Mouse (Mus musculus): ENCODE results near the gene Trpm7. TPM values are rescaled to one million over a fixed set of nuclear protein-coding genes. Genes with fewer than 3 reads are reported as not detected.
"Not testable (repeated sequence)": the region's sequence is repeated elsewhere in the genome, so short reads cannot be mapped to it uniquely, and the experiment has no call there.

The Trpm7 gene
- polyA plus RNA-seq, 1 experiment from 2014 or later, result 28.5 TPM

- H3K9ac ChIP-seq (replicated peaks); ATAC-seq (ENCODE audit: low FRiP score); H3K36me3 ChIP-seq; H3K27ac ChIP-seq (replicated peaks); H3K9me3 ChIP-seq (replicated peaks); H3K4me1 ChIP-seq; H3K4me3 ChIP-seq (replicated peaks); H3K4me2 ChIP-seq; H3K27me3 ChIP-seq (replicated peaks): not testable (repeated sequence)
- WGBS, result 62% methylated on average over 2 of the region's 2 CpGs
Observed at GRCm38 (mm10) chr2:126882711-126883110, 6.7 kb upstream of the Trpm7 start.

GRCm38 (mm10) chr2:126877991-126878390 lies 2.0 kb upstream of the Trpm7 start:
- 90% methylated on average over 1 of the region's 1 CpGs for WGBS
- Histone ChIP-seq H3K4me3 (replicated peaks) (no peak overlapping the region), H3K9me3 (replicated peaks) (no peaks in the 10 kb centered on the region), H3K9ac (replicated peaks) (no peak overlapping the region), H3K27ac (replicated peaks) (no peak overlapping the region), H3K36me3 (no peaks in the 10 kb centered on the region), H3K4me2 (no peak overlapping the region), H3K4me1 (peaks cover 17% of the 10 kb centered on the region), H3K27me3 (replicated peaks) (no peaks in the 10 kb centered on the region)
- ATAC-seq (ENCODE audit: low FRiP score), result no peak

GRCm38 (mm10) chr2:126875516-126875835 lies 554 bp downstream of the Trpm7 start:
- Histone ChIP-seq H3K27ac (replicated peaks) (peak overlapping the region; percentile 94), H3K9me3 (replicated peaks) (no peaks in the 10 kb centered on the region), H3K36me3 (no peaks in the 10 kb centered on the region), H3K9ac (replicated peaks) (peak overlapping the region; percentile 79), H3K4me3 (replicated peaks) (peak overlapping the region; percentile 80), H3K4me1 (peaks cover 17% of the 10 kb centered on the region), H3K27me3 (replicated peaks) (no peaks in the 10 kb centered on the region), H3K4me2 (peak overlapping the region; percentile 85)
- peak; percentile 66 for ATAC-seq (ENCODE audit: low FRiP score)
- WGBS, result under 1% methylated on average over 18 of the region's 18 CpGs

GRCm38 (mm10) chr2:126874809-126875515 lies 1.1 kb downstream of the Trpm7 start:
- H3K4me1 ChIP-seq, result peaks cover 17% of the 10 kb centered on the region
- no peaks in the 10 kb centered on the region for H3K36me3 ChIP-seq
- ATAC-seq (ENCODE audit: low FRiP score), result no peak
- H3K9me3 ChIP-seq (replicated peaks), result no peaks in the 10 kb centered on the region
- H3K4me3 ChIP-seq (replicated peaks), result peak overlapping the region; percentile 80
- H3K4me2 ChIP-seq, result peak overlapping the region; percentile 85
- peak overlapping the region; percentile 94 for H3K27ac ChIP-seq (replicated peaks)
- 26% methylated on average over 13 of the region's 13 CpGs for WGBS
- no peaks in the 10 kb centered on the region for H3K27me3 ChIP-seq (replicated peaks)
- peak overlapping the region; percentile 79 for H3K9ac ChIP-seq (replicated peaks)

GRCm38 (mm10) chr2:126866301-126866700 lies 9.7 kb downstream of the Trpm7 start:
- H3K4me2 ChIP-seq, result no peak overlapping the region
- H3K4me1 ChIP-seq, result no peaks in the 10 kb centered on the region
- WGBS, result 88% methylated on average over 1 of the region's 1 CpGs
- no peak for ATAC-seq (ENCODE audit: low FRiP score)
- no peaks in the 10 kb centered on the region for H3K9me3 ChIP-seq (replicated peaks)
- H3K36me3 ChIP-seq, result no peaks in the 10 kb centered on the region
- no peak overlapping the region for H3K9ac ChIP-seq (replicated peaks)
- no peak overlapping the region for H3K27ac ChIP-seq (replicated peaks)
- H3K4me3 ChIP-seq (replicated peaks), result no peak overlapping the region
- H3K27me3 ChIP-seq (replicated peaks), result no peaks in the 10 kb centered on the region

- no peak for ATAC-seq (ENCODE audit: low FRiP score)
- Histone ChIP-seq H3K4me1 (no peaks in the 10 kb centered on the region), H3K9me3 (replicated peaks) (no peaks in the 10 kb centered on the region), H3K4me2 (no peak overlapping the region), H3K27me3 (replicated peaks) (no peaks in the 10 kb centered on the region), H3K27ac (replicated peaks) (no peak overlapping the region), H3K9ac (replicated peaks) (no peak overlapping the region), H3K36me3 (no peaks in the 10 kb centered on the region), H3K4me3 (replicated peaks) (no peak overlapping the region)
- 90% methylated on average over 10 of the region's 10 CpGs for WGBS
Observed at GRCm38 (mm10) chr2:126865501-126866199, 10.4 kb downstream of the Trpm7 start.

GRCm38 (mm10) chr2:126865026-126865425 lies 11.0 kb downstream of the Trpm7 start:
- H3K27me3 ChIP-seq (replicated peaks), result no peaks in the 10 kb centered on the region

GRCm38 (mm10) chr2:126844751-126845150 lies 31.3 kb downstream of the Trpm7 start:
- Histone ChIP-seq H3K27me3 (replicated peaks) (no peaks in the 10 kb centered on the region), H3K4me2 (no peak overlapping the region), H3K27ac (replicated peaks) (no peak overlapping the region), H3K9ac (replicated peaks) (no peak overlapping the region), H3K4me1 (no peaks in the 10 kb centered on the region), H3K36me3 (peaks cover 40% of the 10 kb centered on the region), H3K4me3 (replicated peaks) (no peak overlapping the region), H3K9me3 (replicated peaks) (no peaks in the 10 kb centered on the region)
- ATAC-seq (ENCODE audit: low FRiP score), result no peak
- 87% methylated on average over 4 of the region's 4 CpGs for WGBS

More at GRCm38 (mm10) chr2:126865026-126865425, 11.0 kb downstream of the Trpm7 start:
- no peak for ATAC-seq (ENCODE audit: low FRiP score)
- Histone ChIP-seq H3K4me2 (no peak overlapping the region), H3K9me3 (replicated peaks) (no peaks in the 10 kb centered on the region), H3K4me3 (replicated peaks) (no peak overlapping the region), H3K36me3 (no peaks in the 10 kb centered on the region), H3K4me1 (no peaks in the 10 kb centered on the region), H3K27ac (replicated peaks) (no peak overlapping the region), H3K9ac (replicated peaks) (no peak overlapping the region)
- 96% methylated on average over 3 of the region's 3 CpGs for WGBS

GRCm38 (mm10) chr2:126838848-126839247 lies 37.2 kb downstream of the Trpm7 start:
- no peak for ATAC-seq (ENCODE audit: low FRiP score)
- no peaks in the 10 kb centered on the region for H3K4me1 ChIP-seq
- WGBS, result 97% methylated on average over 5 of the region's 5 CpGs
- H3K4me3 ChIP-seq (replicated peaks), result no peak overlapping the region
- H3K36me3 ChIP-seq, result peaks cover 49% of the 10 kb centered on the region
- H3K9ac ChIP-seq (replicated peaks), result no peak overlapping the region
- H3K9me3 ChIP-seq (replicated peaks), result no peaks in the 10 kb centered on the region
- H3K27me3 ChIP-seq (replicated peaks), result no peaks in the 10 kb centered on the region
- H3K27ac ChIP-seq (replicated peaks), result no peak overlapping the region
- no peak overlapping the region for H3K4me2 ChIP-seq

GRCm38 (mm10) chr2:126817414-126817813 lies 58.6 kb downstream of the Trpm7 start:
- no peak overlapping the region for H3K4me2 ChIP-seq
- no peaks in the 10 kb centered on the region for H3K9me3 ChIP-seq (replicated peaks)
- no peak for ATAC-seq (ENCODE audit: low FRiP score)
- peaks cover 42% of the 10 kb centered on the region for H3K36me3 ChIP-seq
- WGBS, result 82% methylated on average over 2 of the region's 2 CpGs
- H3K4me3 ChIP-seq (replicated peaks), result no peak overlapping the region
- H3K27me3 ChIP-seq (replicated peaks), result no peaks in the 10 kb centered on the region
- H3K4me1 ChIP-seq, result no peaks in the 10 kb centered on the region
- H3K9ac ChIP-seq (replicated peaks), result no peak overlapping the region
- H3K27ac ChIP-seq (replicated peaks), result no peak overlapping the region

GRCm38 (mm10) chr2:126816644-126817347 lies 59.2 kb downstream of the Trpm7 start:
- no peak overlapping the region for H3K4me2 ChIP-seq
- H3K9ac ChIP-seq (replicated peaks), result no peak overlapping the region
- H3K27me3 ChIP-seq (replicated peaks), result no peaks in the 10 kb centered on the region
- no peaks in the 10 kb centered on the region for H3K4me1 ChIP-seq
- 94% methylated on average over 4 of the region's 4 CpGs for WGBS
- peaks cover 43% of the 10 kb centered on the region for H3K36me3 ChIP-seq
- H3K4me3 ChIP-seq (replicated peaks), result no peak overlapping the region
- no peak overlapping the region for H3K27ac ChIP-seq (replicated peaks)
- no peak for ATAC-seq (ENCODE audit: low FRiP score)
- H3K9me3 ChIP-seq (replicated peaks), result no peaks in the 10 kb centered on the region

- 15% methylated on average over 1 of the region's 1 CpGs for whole genome bisulfite sequencing
- H3K4me2 ChIP-seq, result no peak overlapping the region
- H3K4me1 ChIP-seq, result no peaks in the 10 kb centered on the region
- peaks cover 51% of the 10 kb centered on the region for H3K36me3 ChIP-seq
- no peak for ATAC-seq (ENCODE audit: low FRiP score)
- H3K27me3 ChIP-seq (replicated peaks), result no peaks in the 10 kb centered on the region
- H3K9me3 ChIP-seq (replicated peaks), result no peaks in the 10 kb centered on the region
- no peak overlapping the region for H3K27ac ChIP-seq (replicated peaks)
- no peak overlapping the region for H3K9ac ChIP-seq (replicated peaks)
- no peak overlapping the region for H3K4me3 ChIP-seq (replicated peaks)
Observed at GRCm38 (mm10) chr2:126815822-126816221, 60.2 kb downstream of the Trpm7 start.

Data from neural tube, embryonic 15.5 days (tissue).